Mouse (Mus musculus): ENCODE data around the gene Reep6.
A peak's percentile ranks its signal among the peaks of the same experiment; 100 is the strongest.

Gene Reep6

DNA sequence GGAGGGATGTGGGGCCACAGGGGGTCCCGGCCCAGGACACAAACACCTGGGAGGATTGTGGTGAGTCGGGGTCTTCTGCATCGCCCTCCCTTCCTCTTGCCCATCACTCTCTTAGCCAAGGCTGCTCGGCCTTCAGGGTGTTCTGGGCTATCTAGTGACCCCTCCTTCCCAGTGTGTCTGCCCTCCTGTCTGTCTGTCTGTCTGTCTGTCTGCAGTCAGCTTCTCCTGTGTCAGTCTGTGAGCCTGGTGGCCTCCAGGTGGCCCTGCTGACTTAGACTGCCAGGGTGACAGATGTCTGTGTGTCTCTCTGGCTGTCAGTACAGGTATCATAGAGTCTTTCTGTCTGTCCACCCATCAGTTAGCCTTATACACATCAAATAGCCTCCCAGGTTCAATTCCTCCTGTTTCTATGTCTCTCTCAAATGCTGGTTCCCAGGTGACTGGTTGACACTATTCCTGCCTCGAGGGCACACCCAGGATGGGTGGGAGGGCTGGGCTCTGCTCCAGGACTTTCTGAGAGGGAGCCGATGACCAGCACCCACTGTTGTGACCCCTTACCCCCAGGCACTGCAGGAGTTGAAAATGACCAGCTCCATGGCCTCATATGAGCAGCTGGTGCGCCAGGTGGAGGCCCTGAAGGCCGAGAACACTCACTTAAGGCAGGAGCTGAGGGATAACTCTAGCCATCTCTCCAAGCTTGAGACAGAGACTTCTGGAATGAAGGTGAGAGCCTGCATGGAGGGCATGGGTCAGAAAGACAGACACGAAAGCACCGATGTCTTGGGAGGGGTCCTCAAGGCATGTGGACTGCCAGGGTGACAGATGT lies 28.3 kb upstream of the Reep6 start:
- DNase-seq: no peak

DNA sequence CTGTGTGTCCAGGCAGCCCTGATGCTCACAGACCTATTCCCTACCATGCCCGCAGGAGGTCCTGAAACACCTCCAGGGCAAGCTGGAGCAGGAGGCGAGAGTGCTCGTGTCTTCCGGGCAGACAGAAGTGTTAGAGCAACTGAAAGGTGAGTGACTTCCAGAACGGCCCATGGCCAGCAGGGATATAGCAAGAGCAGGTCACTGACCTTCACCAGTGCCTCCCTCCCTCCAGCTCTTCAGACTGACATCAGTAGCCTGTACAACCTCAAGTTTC lies 27.7 kb upstream of the Reep6 start:
- DNase-seq: no peak

DNA sequence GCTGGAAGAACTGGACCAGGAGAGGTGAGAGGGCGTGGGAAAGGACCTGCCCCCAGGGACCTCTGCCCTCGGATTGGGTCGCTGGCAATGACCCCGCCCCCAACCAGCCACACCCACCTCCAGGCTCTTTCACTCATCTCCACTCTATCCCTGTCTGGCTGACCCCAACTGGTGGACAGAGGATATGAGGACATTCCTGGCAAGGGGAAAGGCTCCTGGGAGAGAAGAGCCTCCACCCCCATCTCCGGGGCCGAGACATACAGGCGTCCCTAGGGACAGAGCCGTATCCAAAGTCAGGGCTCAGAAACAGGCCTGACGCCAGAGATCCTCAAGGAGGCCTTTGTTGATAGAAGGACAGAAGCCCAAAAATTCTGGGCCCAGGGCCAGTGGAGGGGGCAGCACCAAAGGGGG lies 27.3 kb upstream of the Reep6 start:
- no peak for DNase-seq

DNA sequence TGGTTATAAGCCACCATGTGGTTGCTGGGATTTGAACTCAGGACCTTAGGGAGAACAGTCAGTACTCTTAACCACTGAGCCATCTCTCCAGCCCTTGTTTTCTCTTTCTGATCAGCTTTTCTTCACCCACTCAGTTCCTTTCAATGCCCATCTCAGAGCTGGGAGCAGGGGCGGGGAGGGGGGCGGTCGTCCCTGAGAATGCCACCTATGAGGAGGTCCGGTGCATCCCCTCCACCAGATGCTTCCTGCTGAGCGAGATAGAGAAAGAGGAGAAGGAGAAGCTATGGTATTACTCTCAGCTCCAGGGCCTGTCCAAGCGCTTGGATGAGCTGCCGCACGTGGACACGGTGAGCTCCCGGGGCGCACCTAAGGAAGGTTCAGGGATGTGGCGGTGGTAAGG lies 25.3 kb upstream of the Reep6 start:
- DNase-seq: no peak

DNA sequence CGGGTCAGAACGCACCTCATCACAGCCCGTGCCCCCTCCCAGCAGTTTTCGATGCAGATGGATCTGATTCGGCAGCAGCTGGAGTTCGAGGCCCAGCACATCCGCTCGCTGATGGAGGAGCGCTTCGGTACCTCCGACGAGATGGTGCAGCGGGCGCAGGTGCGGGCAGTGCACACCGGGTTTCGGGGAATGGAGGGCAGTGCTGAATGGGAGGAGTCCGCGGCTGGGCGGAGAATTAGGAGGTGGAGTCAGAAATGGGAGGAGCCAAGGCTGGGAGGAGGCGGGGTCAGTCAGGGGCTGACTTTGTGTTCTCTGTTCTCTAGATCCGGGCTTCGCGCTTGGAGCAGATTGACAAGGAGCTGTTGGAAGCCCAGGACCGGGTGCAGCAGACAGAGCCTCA lies 24.9 kb upstream of the Reep6 start:
- no peak for DNase-seq

DNA sequence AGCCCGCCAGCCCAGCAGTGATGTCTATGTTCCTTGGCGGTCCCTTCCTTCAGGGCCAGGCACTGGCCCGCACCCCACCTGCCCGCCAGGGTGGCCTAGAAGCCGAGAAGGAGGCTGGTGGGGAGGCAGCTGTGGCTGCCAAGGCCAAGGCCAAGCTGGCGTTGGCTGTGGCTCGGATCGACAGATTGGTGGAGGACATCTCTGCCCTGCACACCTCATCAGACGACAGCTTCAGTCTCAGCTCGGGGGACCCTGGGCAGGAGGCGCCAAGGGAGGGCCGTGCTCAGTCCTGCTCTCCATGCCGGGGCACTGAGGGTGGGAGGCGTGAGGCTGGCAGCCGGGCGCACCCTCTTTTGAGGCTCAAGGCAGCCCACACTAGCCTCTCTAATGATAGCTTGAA lies 18.2 kb upstream of the Reep6 start:
- no peak for DNase-seq

DNA sequence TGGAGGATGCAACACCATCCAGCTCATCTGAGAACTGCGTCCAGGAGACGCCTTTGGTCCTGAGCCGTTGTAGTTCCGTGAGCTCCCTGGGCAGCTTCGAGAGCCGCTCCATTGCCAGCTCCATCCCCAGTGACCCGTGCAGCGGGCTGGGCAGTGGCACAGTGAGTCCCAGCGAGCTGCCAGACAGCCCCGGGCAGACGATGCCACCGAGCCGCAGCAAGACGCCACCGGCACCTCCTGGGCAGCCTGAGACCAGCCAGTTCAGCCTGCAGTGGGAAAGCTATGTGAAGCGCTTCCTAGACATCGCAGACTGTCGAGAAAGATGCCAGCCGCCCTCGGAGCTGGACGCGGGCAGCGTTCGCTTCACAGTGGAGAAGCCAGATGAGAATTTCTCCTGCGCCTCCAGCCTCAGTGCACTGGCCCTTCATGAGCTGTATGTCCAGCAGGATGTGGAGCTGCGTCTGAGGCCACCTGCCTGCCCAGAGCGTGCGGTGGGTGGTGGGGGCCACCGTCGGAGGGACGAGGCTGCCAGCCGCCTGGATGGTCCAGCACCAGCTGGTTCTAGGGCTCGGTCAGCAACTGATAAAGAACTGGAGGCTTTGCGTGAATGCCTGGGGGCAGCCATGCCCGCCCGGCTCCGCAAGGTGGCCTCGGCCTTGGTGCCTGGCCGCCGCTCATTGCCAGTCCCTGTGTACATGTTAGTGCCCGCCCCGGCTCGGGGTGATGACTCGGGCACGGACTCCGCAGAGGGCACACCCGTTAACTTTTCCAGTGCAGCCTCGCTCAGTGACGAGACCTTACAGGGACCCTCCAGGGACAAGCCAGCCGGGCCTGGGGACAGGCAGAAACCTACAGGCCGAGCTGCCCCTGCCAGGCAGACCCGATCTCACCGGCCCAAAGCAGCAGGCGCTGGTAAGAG lies 16.9 kb upstream of the Reep6 start:
- DNase-seq: no peak

DNA sequence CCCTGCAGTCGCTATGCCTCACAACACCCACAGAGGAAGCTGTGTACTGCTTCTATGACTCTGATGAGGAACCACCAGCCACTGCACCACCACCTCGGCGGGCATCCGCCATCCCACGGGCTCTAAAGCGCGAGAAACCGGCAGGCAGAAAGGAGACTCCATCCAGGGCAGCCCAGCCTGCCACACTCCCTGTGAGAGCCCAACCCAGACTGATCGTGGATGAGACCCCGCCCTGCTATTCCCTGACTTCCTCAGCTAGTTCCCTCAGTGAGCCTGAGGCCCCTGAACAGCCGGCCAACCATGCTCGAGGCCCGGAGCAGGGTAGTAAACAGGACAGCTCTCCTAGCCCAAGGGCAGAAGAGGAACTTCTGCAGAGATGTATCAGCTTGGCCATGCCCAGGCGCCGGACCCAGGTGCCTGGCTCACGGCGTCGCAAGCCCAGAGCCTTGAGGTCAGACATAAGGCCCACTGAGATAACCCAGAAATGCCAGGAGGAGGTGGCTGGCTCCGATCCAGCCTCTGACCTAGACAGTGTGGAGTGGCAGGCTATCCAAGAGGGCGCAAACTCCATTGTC lies 16.0 kb upstream of the Reep6 start:
- DNase-seq: no peak

DNA sequence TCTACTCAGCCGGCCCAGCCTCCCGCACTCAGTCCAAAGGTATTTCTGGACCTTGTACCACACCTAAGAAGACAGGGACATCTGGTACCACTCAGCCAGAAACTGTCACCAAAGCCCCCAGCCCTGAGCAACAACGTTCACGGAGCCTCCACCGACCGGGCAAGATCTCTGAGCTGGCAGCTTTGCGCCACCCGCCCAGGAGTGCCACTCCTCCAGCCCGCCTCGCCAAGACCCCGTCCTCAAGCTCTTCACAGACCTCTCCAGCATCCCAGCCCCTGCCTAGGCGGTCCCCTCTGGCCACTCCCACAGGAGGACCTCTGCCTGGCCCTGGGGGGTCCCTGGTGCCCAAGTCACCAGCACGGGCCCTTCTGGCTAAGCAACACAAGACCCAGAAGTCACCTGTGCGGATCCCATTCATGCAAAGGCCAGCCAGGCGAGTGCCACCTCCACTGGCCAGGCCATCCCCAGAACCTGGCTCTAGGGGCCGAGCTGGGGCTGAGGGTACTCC lies 15.2 kb upstream of the Reep6 start:
- DNase-seq: no peak

DNA sequence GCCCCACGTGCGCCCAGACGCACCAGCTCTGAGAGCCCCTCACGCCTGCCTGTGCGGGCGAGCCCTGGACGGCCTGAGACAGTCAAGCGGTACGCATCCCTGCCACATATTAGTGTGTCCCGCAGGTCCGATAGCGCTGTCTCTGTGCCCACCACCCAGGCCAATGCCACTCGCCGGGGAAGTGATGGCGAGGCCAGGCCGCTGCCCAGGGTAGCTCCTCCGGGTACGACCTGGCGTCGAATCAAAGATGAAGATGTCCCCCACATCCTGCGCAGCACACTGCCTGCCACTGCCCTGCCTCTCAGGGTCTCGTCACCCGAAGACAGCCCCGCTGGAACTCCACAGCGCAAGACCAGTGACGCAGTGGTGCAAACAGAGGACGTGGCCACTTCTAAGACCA lies 14.4 kb upstream of the Reep6 start:
- DNase-seq: no peak

DNA sequence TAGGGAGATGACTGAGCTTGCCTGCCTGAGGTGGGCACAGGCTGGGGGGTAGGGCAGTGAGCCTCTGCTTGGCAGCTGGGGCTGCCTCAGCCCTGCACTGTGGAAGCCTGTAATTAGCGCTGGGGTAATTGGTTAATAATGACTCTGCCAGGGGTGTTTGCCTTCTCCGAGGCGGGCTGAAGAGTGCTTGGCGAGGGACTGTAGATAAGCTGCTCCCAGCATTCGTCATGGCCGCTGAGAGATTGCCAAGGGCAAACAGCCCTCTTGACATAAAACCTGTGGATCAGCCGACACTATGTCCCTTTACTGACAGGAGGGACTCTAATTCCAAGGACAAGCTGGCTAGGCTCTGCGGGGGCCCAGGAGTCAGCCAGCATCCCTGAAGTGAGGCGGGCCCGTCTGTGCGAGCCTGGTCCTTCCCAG lies 13.4 kb upstream of the Reep6 start:
- no peak for DNase-seq

DNA sequence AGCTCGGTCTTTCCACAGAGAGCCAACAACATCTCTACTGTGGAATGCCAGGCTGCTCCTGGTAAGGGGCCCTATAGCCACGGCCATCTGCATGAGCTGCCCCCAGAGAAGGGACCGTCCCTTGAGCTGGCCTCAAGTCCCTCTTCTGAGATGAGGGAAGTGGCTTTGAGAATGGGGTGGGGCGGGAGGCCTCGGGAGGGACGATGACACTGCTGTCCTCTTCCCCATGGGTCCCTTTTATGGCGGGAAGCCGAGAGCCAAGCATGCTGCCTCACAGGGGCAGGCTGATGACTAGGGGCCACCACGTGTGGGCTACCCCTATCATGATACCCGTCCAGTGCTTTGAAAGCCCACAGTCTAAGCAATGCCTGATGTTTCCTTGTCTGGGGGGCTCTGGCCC lies 12.7 kb upstream of the Reep6 start:
- DNase-seq: no peak

DNA sequence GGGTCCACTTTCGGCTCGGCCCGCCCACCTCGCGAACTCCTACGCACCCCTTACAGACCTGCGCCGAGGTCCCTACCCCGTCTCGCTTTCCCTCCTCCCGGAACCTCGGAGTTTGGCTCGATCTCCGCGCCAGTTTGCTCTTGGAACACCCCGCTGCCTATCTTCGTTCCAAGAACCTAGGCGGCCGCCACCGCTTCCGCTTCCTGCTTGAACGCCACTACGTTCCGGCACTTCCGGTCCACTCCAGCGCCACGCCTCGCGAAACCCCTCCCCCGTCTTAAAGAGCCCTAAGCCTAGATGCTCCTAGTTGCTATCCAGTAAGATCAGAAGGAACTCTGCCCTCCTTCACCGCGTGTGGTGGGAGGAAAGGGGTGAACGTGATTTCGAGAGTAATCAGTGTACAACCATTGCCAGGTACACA lies 9.4 kb upstream of the Reep6 start, which contains the start of gene 2310011J03Rik:
2310011J03Rik (minus strand) TSS at position 198 of the 421 bp plus-strand sequence.
- DNase-seq: peak; percentile 91

DNA sequence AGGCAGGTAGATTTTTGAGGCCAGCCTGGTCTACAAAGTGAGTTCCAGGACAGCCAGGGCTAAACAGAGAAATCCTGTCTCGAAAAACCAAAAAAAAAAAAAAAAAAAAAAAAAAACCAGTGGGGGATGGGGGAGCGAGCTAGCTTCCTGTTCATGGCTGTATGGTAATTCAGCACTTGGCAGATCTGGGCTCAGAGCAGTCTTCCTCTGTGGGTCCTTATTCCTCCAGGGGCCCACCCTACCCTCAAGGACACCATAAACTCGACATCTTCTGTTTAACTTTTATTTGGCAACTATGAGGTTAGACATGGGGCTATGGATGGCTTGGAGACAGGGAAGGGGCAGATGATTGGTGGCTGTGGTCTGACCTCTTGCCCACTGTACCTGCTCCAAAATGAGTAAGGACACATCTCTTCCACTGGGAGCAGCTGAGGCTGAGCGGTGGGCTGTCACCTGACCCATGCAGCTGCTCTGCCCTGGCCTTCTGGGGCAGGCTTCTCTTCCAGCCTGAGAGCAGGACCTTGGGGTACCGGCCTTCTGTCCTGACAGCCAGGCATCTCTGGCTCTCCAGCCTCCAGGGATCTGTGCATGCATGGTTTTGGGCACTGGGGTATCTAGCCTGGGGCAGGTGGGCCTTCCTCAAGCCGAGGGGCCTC lies 8.6 kb upstream of the Reep6 start:
- no peak for DNase-seq

DNA sequence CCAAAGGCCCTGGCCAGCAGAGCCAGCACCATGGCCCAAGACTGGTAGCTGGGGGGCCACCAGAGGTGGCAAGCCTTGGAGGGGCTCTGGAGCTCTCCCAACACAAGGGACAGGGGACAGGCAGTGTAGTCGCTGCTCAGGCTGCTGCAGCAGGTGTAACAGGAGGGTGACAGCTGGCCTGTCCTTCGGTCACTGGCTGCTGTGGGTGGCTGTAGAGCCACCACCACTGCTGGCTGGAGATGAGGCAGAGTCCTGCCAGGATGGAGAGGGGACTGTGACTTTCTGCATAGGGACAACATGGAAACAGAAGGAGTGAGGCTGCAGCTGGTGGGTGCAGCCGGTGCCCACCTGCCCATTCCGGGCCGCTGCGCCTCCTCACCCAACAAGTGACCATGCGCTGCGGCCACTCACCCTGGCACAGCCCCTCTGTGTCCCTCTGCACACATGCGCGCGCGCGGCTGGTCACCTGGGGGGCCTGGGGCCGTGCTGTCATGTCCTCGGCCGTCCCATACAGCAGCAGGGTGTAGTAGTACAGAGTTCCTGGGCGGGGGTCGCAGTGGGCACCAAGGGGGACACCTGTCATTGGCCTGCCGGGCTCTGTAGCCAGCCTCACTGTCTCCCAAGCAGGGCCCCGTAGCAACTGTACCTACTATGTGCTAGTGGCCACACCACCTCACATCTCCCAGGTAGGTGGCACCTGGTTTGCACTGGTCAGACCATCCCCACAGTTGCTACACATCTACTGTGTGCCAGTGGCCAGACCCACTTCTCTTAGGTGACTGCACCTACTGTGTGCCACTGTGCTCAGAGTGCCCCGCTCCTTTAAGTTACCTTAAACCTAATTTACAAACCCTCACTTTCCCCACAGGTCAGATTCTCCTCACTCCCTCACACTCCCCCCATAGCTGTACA lies 7.8 kb upstream of the Reep6 start:
- DNase-seq: no peak

DNA sequence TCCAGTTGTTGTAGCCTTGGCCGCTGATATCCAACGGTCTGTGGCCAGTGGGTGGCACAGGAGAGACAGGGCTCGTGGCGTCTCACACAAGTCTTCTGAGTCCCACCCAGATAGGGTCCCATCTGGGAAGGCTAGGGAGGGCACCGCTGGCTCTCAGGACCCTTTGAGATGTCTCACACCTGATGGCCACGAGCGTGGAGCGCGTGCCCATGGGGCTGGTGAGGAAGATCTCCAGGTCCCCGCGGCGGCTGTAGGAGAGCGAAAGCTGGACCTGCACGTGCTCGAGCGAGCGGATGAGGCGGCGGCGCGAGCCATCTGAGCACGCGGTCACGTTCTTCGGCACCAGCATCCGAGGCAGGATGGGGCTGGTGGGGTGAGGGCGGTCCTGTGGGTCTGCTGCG lies 6.9 kb upstream of the Reep6 start:
- no peak for DNase-seq

DNA sequence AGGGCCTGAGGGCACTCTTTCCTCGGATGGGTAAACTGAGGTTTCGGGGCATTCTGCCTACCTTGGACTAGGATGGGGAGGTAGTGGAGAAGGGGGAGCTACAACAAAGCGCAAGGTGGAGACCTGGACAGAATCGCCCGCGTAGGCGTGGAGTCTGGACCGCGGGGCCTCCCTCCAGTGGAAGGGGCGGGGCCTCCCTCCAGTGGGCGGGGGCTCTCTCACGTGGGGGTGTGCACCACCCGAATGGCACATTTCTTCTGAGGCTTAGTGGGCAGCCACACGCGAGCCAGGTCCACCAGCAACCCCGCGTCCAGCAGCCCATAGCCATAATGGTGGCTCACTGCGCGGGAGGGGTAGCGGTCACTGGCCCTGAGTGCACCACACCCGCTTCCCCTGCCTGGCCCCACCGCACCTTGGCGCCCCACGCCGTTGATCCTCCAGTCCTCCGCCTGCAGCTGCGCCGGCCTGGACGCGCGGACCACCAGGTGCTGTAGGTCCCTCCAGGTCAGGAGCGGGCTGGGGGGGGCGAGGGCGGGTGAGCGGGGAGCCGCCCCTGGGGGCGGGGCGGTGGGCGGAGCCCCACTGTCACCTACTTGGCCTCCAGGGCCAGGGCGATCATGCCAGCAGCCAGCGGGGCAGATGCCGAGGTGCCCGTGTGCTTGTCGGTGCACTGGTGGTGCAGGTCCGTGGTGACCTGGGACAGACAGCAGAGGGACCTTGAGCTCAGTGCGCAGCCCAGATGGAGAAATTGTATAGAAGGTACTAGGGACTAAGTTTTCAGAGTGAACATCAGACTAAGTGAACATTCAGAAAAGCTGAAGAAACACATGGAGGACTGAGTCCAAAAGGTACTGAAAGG lies 6.3 kb upstream of the Reep6 start:
- no peak for DNase-seq

DNA sequence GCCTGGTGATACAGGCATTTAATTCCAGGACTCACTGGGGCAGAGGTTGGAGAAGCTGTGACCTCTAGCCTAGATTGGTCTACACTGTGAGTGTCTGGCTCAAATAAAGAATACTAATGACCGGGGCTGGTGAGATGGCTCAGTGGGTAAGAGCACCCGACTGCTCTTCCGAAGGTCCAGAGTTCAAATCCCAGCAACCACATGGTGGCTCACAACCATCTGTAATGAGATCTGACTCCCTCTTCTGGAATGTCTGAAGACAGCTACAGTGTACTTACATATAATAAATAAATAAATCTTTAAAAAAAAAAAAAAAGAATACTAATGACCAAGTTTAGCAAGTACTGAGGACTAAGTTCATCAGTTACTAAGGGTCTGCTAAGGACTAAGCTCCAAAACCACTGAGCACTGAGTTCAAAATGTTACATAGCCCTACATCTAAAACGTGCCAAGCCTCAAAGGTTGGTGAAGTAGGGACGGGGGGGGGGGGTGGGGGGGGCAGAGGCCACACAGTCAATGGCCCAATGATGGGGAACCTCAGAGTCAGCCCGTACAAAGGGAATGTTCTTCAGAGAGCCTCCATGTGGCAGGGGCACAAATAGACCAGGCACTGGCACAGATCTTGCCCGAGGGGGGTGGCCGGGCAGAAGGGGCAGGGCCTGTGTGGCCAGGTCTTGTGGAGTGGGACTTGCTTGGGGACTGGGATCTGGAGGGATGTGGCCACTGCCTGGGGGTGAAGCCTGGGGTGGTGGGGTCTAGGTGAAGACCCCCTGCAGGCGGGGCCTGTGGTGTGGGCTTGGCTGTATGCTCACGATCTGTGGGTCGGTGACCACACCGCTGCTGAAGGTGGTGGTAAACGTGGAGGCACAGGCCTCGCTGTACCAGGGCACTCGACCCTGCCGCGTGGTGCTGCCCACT lies 5.4 kb upstream of the Reep6 start:
- DNase-seq: no peak

DNA sequence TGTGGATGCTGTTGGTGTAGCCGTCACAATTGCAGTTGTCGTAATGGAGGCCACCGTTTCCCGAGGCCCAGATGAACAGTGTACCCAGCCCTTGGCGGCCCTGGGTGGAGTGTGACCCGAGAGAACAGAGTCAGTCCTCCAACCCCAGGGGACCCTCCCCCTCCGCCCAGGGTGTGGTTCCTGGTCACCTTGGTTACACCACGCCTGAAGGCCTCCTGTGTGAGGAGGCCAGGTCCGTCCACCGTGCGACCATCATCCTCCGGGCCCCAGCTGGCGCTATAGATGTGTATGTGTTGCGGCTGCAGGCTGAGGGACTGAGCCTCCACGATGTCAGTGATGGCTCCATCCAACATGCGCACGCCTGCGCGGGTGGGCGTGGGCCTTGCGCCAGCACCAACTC lies 4.7 kb upstream of the Reep6 start:
- no peak for DNase-seq

DNA sequence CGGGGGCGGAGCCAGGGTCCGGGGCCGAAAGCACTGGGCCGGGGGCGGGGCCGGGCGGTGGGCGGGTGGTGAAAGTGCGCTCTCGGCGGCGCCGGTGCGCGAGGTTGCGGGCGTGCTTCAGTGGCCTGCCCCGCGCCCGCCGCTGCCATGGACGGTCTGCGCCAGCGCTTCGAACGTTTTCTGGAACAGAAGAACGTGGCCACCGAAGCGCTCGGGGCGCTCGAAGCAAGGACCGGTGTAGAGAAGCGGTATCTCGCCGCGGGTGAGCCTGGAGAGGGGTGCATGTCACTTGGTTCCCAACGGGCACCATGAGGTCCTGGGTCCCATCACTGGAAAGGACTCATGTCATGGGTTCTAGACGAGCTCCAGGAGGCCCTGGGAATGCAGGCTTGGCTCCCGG lies 331 bp downstream of the Reep6 start:
- DNase-seq: no peak

Data from right cerebral cortex, postnatal 25 days (tissue).